12 mouse cellular contexts compared by ENCODE assay signal in genomic region chr6:141257434-141258202, GRCm38 (mm10). TPM values are rescaled to one million over a fixed set of nuclear protein-coding genes. Genes with fewer than 3 reads are reported as not detected.
DNase-seq lines count a peak whose midpoint lies in the region; ATAC-seq and TF ChIP-seq lines count a peak whose summit lies in the region.
"Had no signal": no experiment of that assay in that cellular context is flagged by ENCODE, and none has a peak within 500 bp of the region (broad histone marks: within the 10 kb centered on the region; RNA-seq: fewer than 3 reads in every experiment).

No protein-coding gene starts in this region.

- peak; percentile 52 for TF ChIP-seq CTCF in liver, postnatal 0 days (IDR thresholded peaks at IDR 0.05; ENCODE audit: low read depth)
- peak; percentile 40; the same call in 1 of the 2 replicates for TF ChIP-seq CTCF in brain, embryonic 14.5 days (IDR thresholded peaks at IDR 0.05; ENCODE audit: borderline replicate concordance, extremely low read depth, insufficient read depth, insufficient read length)

- WGBS in liver, postnatal 0 days (ENCODE audit: insufficient replicate concordance), result 75% methylated on average over 6 of the region's 6 CpGs
- WGBS in liver, embryonic 11.5 days, result 85% methylated on average over 6 of the region's 6 CpGs
- 53% methylated on average over 6 of the region's 6 CpGs for WGBS in limb, embryonic 11.5 days

- no peak overlapping the region for H3K4me2 ChIP-seq in liver, postnatal 0 days (ENCODE audit: low read depth, low read length)
- no peak overlapping the region for H3K4me2 ChIP-seq in liver, embryonic 11.5 days
- peak overlapping the region; percentile 5 for H3K4me2 ChIP-seq in limb, embryonic 11.5 days (ENCODE audit: low read depth, severe bottlenecking)

- H3K27me3 ChIP-seq in liver, postnatal 0 days (ENCODE audit: insufficient read depth, low read length), result 0 out of 2 replicates have a peak, but pooled peaks cover 3% of the 10 kb centered on the region
- H3K27me3 ChIP-seq in liver, embryonic 11.5 days (replicated peaks; ENCODE audit: control insufficient read depth, insufficient read depth, low read length), result no peaks in the 10 kb centered on the region; the same call in 1 of the 2 replicates
- H3K27me3 ChIP-seq in limb, embryonic 11.5 days (ENCODE audit: control insufficient read depth, insufficient read depth, low read length), result no peaks in the 10 kb centered on the region

- peak; percentile 37 to 55 for DNase-seq in heart, postnatal 10 days
- DNase-seq in heart, adult 9 months (ENCODE audit: low spot score in 2 of 2), result no peak
- no peak for DNase-seq in liver, postnatal 0 days
- no peak for DNase-seq in liver, embryonic 11.5 days (ENCODE audit: low spot score)
- peak; percentile 35 for DNase-seq in brain, embryonic 14.5 days (ENCODE audit: low read depth)
- peak; percentile 54 for DNase-seq in limb, embryonic 11.5 days (ENCODE audit: low spot score)
- no peak for DNase-seq in layer of hippocampus, adult 9-10 months (ENCODE audit: low spot score)
- no peak for DNase-seq in layer of hippocampus, adult 8-10 months (ENCODE audit: low spot score in 2 of 2)
- DNase-seq: embryo, embryonic 11 days; thymus, adult 18-20 months had no signal

- TF ChIP-seq POLR2A in brain, embryonic 14.5 days (IDR thresholded peaks at IDR 0.05; ENCODE audit: borderline replicate concordance, extremely low read depth, insufficient read depth, insufficient read length, poor library complexity, severe bottlenecking), result no peak

- H3K9me3 ChIP-seq in liver, postnatal 0 days (ENCODE audit: low read length), result no peaks in the 10 kb centered on the region
- no peaks in the 10 kb centered on the region for H3K9me3 ChIP-seq in liver, embryonic 11.5 days (ENCODE audit: control insufficient read depth, low read length)
- no peaks in the 10 kb centered on the region for H3K9me3 ChIP-seq in limb, embryonic 11.5 days (ENCODE audit: control insufficient read depth, low read length)

- no peak overlapping the region for H3K9ac ChIP-seq in liver, postnatal 0 days (replicated peaks)
- no peak overlapping the region for H3K9ac ChIP-seq in liver, embryonic 11.5 days (ENCODE audit: low read depth, low read length)
- H3K9ac ChIP-seq in limb, embryonic 11.5 days (ENCODE audit: low read length), result no peak overlapping the region

- TF ChIP-seq EP300 in liver, postnatal 0 days (IDR thresholded peaks at IDR 0.05; ENCODE audit: low read depth), result no peak

- H3K4me1 ChIP-seq in liver, postnatal 0 days (ENCODE audit: insufficient read depth), result no peaks in the 10 kb centered on the region
- H3K4me1 ChIP-seq in liver, embryonic 11.5 days (replicated peaks; ENCODE audit: control insufficient read depth, insufficient read depth, low read length), result no peaks in the 10 kb centered on the region
- H3K4me1 ChIP-seq in limb, embryonic 11.5 days (ENCODE audit: control insufficient read depth, insufficient read depth, low read length), result peaks cover 17% of the 10 kb centered on the region

- no peak overlapping the region for H3K4me3 ChIP-seq in liver, postnatal 0 days (ENCODE audit: low read depth, low read length)
- no peak overlapping the region for H3K4me3 ChIP-seq in liver, embryonic 11.5 days (ENCODE audit: low read depth, low read length)
- H3K4me3 ChIP-seq in limb, embryonic 11.5 days (ENCODE audit: low read depth, low read length), result no peak overlapping the region

- H3K27ac ChIP-seq in liver, postnatal 0 days (ENCODE audit: low read depth), result no peak overlapping the region
- H3K27ac ChIP-seq in liver, embryonic 11.5 days (ENCODE audit: low read depth, low read length), result no peak overlapping the region
- peak overlapping the region; percentile 51; the same call in 1 of the 2 replicates for H3K27ac ChIP-seq in limb, embryonic 11.5 days (replicated peaks; ENCODE audit: low read depth, low read length)

- intact Hi-C loops in heart, postnatal 10 days (cut with DNase I), result no loop called here

- no peak for ATAC-seq in liver, postnatal 0 days
- no peak for ATAC-seq in liver, embryonic 11.5 days (replicated peaks; ENCODE audit: low FRiP score)
- ATAC-seq in limb, embryonic 11.5 days (ENCODE audit: insufficient number of reproducible peaks, low FRiP score, low TSS enrichment, low read depth), result peak; percentile 41; the same call in 1 of the 2 replicates
- ATAC-seq: inflammation-experienced regulatory T-cells, adult 6 months had no signal

- no peaks in the 10 kb centered on the region for H3K36me3 ChIP-seq in liver, postnatal 0 days (replicated peaks; ENCODE audit: insufficient read depth, low read length)
- H3K36me3 ChIP-seq in liver, embryonic 11.5 days (ENCODE audit: control insufficient read depth, insufficient read depth, low read length), result no peaks in the 10 kb centered on the region
- H3K36me3 ChIP-seq in limb, embryonic 11.5 days (ENCODE audit: control insufficient read depth, insufficient read depth, low read length), result no peaks in the 10 kb centered on the region
- H3K36me3 ChIP-seq: G1E had no signal

RNA-seq across cellular contexts. Expression of gene Pde3a, which starts 8.5 kb away (rescaled TPM):
- 10 to 100 TPM; 69.9 to 71.6 TPM for total RNA-seq in heart, postnatal 10 days (2021)
- 1.3 TPM in 2 replicates for polyA plus RNA-seq in liver, postnatal 0 days (2015; fragmentation: Nextera tagmentation; extraction: Ambion mirVana)
- polyA plus RNA-seq in liver, embryonic 11.5 days (2014; fragmentation: Nextera tagmentation; extraction: Ambion mirVana), result 4.9 and 6.0 TPM in 2 replicates
- 1.2 and 2.7 TPM in 2 replicates for polyA plus RNA-seq in brain, embryonic 14.5 days (2012; rRNA removed)
- polyA plus RNA-seq in limb, embryonic 11.5 days (2014; fragmentation: Nextera tagmentation; extraction: Ambion mirVana), result 3.3 and 3.5 TPM in 2 replicates
- total RNA-seq in layer of hippocampus, adult 8-10 months (2022), result 1 to 10 TPM; 1.8 to 3.1 (median 2.3) TPM
- polyA plus RNA-seq: G1E; inflammation-experienced regulatory T-cells, adult 6 months had no signal

Comparison
In these comparisons a context has a peak if more than half of its experiments do, and no peak if none do; other contexts are left out.
1. DNase-seq: peak in heart, postnatal 10 days (2 of 2), brain, embryonic 14.5 days (single experiment) and limb, embryonic 11.5 days (single experiment); none in heart, adult 9 months (0 of 2), liver, postnatal 0 days (single experiment), liver, embryonic 11.5 days (single experiment), layer of hippocampus, adult 9-10 months (single experiment) and layer of hippocampus, adult 8-10 months (0 of 2).